Mouse (Mus musculus): ENCODE measurements around the gene Chit1. TPM values are rescaled to one million over a fixed set of nuclear protein-coding genes. Genes with fewer than 3 reads are reported as not detected.
A peak's percentile ranks its signal among the peaks of the same experiment; 100 is the strongest.

Chit1 gene
- polyA plus RNA-seq, 1 experiment, result not detected

GRCm38 (mm10) chr1:134074606-134075005, 36.4 kb upstream of the Chit1 start:
- peak overlapping the region; percentile 10; the same call in 1 of the 2 replicates for H3K4me3 ChIP-seq (ENCODE audit: insufficient read depth, low read depth, low read length)
- peaks cover 23% of the 10 kb centered on the region for H3K4me1 ChIP-seq (ENCODE audit: control insufficient read depth, insufficient read depth, insufficient read length, low read length)
- H3K27ac ChIP-seq (replicated peaks; ENCODE audit: low read depth, low read length), result no peak overlapping the region

DNA sequence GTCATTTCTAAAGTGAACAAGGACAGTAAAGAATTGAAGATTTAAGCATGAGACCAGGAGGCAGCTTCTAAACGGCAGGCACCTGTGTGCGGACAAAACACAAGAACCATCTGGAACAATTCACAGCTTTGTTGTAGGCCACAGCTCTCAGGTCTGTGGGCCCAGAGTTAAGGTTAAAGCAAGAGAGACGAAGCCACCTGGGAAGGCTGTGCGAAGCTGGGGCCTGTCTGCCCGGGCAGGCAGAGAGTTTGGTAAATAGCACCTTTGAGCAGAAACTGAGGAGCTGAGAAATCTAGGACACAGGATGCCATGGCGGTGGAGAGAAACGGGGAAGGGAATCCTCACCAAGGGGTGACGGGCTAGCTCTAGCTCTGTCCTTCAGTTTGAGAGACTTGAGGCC, 35.5 kb upstream of the Chit1 start:
- H3K4me3 ChIP-seq (ENCODE audit: insufficient read depth, low read depth, low read length), result peak overlapping the region; percentile 95
- H3K27ac ChIP-seq (replicated peaks; ENCODE audit: low read depth, low read length), result no peak overlapping the region
- H3K4me1 ChIP-seq (ENCODE audit: control insufficient read depth, insufficient read depth, insufficient read length, low read length), result peaks cover 30% of the 10 kb centered on the region

DNA sequence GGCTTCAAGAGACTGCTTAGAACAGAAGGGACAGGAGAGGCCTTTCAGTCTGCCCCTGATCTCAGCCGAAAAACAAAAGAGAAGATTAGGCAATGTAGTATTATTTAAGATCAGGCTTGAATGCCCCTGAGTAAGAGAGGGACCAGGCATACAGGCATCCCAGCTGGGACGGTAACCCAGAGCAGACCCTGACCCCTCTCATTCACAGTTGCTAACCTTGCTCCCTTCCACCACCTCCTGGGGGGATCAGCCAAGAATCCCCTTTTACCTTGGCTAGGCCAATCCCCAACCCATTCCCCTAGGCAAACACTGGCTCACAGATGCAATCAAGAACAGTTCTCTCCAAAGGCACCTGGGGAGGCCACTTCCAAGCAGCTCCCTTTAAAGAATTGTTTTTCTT, 34.3 kb upstream of the Chit1 start:
- H3K27ac ChIP-seq (replicated peaks; ENCODE audit: low read depth, low read length), result peak overlapping the region; percentile 10; the same call in 1 of the 2 replicates
- H3K4me3 ChIP-seq (ENCODE audit: insufficient read depth, low read depth, low read length), result peak overlapping the region; percentile 95
- peaks cover 30% of the 10 kb centered on the region for H3K4me1 ChIP-seq (ENCODE audit: control insufficient read depth, insufficient read depth, insufficient read length, low read length)

GRCm38 (mm10) chr1:134077389-134078060, 33.5 kb upstream of the Chit1 start:
- peaks cover 29% of the 10 kb centered on the region for H3K4me1 ChIP-seq (ENCODE audit: control insufficient read depth, insufficient read depth, insufficient read length, low read length)
- peak overlapping the region; percentile 95 for H3K4me3 ChIP-seq (ENCODE audit: insufficient read depth, low read depth, low read length)
- peak overlapping the region; percentile 95 for H3K27ac ChIP-seq (replicated peaks; ENCODE audit: low read depth, low read length)

- Histone ChIP-seq H3K4me1 (ENCODE audit: control insufficient read depth, insufficient read depth, insufficient read length, low read length) (peaks cover 32% of the 10 kb centered on the region), H3K27ac (replicated peaks; ENCODE audit: low read depth, low read length) (peak overlapping the region; percentile 95), H3K4me3 (ENCODE audit: insufficient read depth, low read depth, low read length) (peak overlapping the region; percentile 95)
Measured at GRCm38 (mm10) chr1:134078061-134078795, 32.8 kb upstream of the Chit1 start.

- Histone ChIP-seq H3K4me1 (ENCODE audit: control insufficient read depth, insufficient read depth, insufficient read length, low read length) (peaks cover 29% of the 10 kb centered on the region), H3K4me3 (ENCODE audit: insufficient read depth, low read depth, low read length) (peak within 1 kb of the TSS; percentile 95), H3K27ac (replicated peaks; ENCODE audit: low read depth, low read length) (peak within 1 kb of the TSS; percentile 99)
Measured at GRCm38 (mm10) chr1:134078802-134079476, 32.1 kb upstream of the Chit1 start, which contains the start of gene Btg2. TSS of gene Btg2 (minus strand) at chr1:134079120.

DNA sequence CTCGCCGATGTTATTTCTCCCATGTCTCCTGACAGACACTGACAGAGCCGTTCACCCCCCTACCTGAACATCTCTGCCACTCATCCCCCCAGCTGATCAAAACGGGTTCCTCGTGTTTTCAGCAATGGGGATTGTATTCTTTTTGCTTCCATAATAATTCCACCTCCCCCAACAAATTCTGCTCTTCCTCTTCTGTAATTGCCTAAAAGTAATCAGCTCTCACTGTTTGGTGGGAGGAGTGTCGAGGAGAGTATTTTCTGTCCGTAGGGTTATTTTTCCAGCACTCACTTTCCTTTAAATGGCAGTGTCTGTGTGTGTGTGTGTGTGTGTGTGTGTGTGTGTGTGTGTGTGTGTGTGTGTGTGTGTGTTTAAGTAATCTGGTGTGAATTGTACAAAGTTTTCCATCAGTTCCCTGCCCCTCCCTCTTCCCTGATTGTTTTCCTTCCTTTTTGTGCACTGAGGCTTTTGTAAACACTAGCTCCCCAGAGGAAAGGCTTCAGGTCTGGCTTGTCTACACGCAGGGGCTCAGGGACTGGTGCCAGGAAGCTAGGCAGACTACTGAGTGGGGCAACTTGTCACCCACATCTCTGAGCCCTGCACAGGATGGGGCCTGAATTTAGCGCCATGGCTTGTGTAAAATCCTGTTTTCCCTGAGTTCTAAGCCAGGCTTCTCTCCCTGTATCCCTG, 31.4 kb upstream of the Chit1 start:
- peak overlapping the region; percentile 60 for H3K4me3 ChIP-seq (ENCODE audit: insufficient read depth, low read depth, low read length)
- H3K27ac ChIP-seq (replicated peaks; ENCODE audit: low read depth, low read length), result peak overlapping the region; percentile 99
- peaks cover 25% of the 10 kb centered on the region for H3K4me1 ChIP-seq (ENCODE audit: control insufficient read depth, insufficient read depth, insufficient read length, low read length)

GRCm38 (mm10) chr1:134080406-134080805, 30.6 kb upstream of the Chit1 start:
- Histone ChIP-seq H3K4me1 (ENCODE audit: control insufficient read depth, insufficient read depth, insufficient read length, low read length) (peaks cover 24% of the 10 kb centered on the region; the same call in 1 of the 2 replicates), H3K4me3 (ENCODE audit: insufficient read depth, low read depth, low read length) (no peak overlapping the region), H3K27ac (replicated peaks; ENCODE audit: low read depth, low read length) (peak overlapping the region; percentile 88)

DNA sequence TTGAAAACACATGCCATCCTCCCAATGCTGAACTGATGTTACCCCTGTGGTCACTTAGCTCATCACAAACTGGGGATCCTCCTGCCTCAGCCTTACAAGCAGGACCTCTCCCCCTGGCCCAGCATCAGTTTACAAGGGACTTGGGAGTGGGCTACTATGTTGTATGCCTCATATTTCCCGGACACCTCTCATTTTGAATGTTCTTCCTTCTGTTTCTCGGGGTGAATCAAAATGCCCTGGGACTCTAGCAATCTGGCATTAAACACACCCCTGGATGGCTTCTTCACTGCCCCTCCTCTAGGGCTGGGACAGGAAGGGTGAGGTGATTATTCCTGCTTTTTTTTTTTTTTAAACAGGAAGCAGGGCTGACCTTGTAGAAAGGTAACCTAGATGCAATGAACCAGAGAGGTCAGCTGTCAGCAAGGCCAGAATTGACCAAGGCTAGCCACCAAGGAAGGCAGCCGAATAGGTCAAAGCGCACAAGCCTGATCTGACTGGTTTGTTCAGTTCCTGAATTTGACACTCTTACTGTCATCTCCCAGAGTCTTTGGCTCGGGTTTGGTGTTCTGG, 30.1 kb upstream of the Chit1 start:
- Histone ChIP-seq H3K4me3 (ENCODE audit: insufficient read depth, low read depth, low read length) (no peak overlapping the region), H3K4me1 (ENCODE audit: control insufficient read depth, insufficient read depth, insufficient read length, low read length) (peaks cover 26% of the 10 kb centered on the region; the same call in 1 of the 2 replicates), H3K27ac (replicated peaks; ENCODE audit: low read depth, low read length) (peak overlapping the region; percentile 88)

GRCm38 (mm10) chr1:134082987-134083516, 28.0 kb upstream of the Chit1 start:
- no peak overlapping the region for H3K4me3 ChIP-seq (ENCODE audit: insufficient read depth, low read depth, low read length)
- H3K4me1 ChIP-seq (ENCODE audit: control insufficient read depth, insufficient read depth, insufficient read length, low read length), result peaks cover 35% of the 10 kb centered on the region
- peak overlapping the region; percentile 32; the same call in 1 of the 2 replicates for H3K27ac ChIP-seq (replicated peaks; ENCODE audit: low read depth, low read length)

DNA sequence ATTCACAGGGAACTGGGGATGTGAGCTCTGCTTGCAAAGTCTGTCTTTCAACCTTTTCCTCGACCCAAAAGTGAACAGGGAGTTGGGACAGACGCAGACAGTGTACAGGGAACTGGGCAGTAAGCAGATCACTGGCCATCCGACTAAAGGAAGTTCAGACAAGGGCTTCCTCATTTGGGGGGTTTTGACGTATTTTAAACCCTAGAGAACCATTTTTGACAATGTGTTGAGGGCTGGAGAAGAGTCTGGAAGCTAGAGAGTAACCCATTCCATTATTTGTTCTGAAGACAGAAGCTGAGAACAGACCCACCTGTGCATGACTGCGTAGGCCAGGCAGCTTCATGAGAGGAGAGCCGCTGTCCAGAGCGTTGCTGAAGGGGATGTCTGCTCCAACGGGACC, 27.4 kb upstream of the Chit1 start:
- Histone ChIP-seq H3K4me3 (ENCODE audit: insufficient read depth, low read depth, low read length) (no peak overlapping the region), H3K27ac (replicated peaks; ENCODE audit: low read depth, low read length) (peak overlapping the region; percentile 32; the same call in 1 of the 2 replicates), H3K4me1 (ENCODE audit: control insufficient read depth, insufficient read depth, insufficient read length, low read length) (peaks cover 35% of the 10 kb centered on the region)

- no peak overlapping the region for H3K27ac ChIP-seq (replicated peaks; ENCODE audit: low read depth, low read length)
- no peak overlapping the region for H3K4me3 ChIP-seq (ENCODE audit: insufficient read depth, low read depth, low read length)
- H3K4me1 ChIP-seq (ENCODE audit: control insufficient read depth, insufficient read depth, insufficient read length, low read length), result peaks cover 35% of the 10 kb centered on the region
Measured at GRCm38 (mm10) chr1:134084128-134084527, 26.9 kb upstream of the Chit1 start.

DNA sequence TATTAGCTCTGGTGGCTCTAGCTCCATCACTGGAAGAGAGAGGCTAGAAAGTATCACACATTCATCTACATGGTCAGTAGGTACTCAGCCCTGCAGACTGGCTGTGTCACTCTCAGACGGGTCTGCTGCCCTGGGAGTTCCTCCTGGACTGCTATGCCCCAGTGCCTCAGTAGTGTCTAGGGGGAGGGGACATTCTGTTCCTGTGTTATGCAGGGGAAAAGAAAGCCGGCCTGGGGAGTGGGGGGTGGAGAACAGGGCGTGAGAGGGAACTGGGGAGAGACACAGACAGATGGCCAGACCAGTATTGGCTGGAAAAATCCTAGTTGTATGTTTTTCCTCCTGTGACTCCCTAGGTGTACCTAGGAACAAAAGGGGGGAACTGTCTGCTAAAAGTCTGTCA, 25.0 kb upstream of the Chit1 start:
- H3K27ac ChIP-seq (replicated peaks; ENCODE audit: low read depth, low read length), result no peak overlapping the region
- H3K4me1 ChIP-seq (ENCODE audit: control insufficient read depth, insufficient read depth, insufficient read length, low read length), result peaks cover 24% of the 10 kb centered on the region
- H3K4me3 ChIP-seq (ENCODE audit: insufficient read depth, low read depth, low read length), result no peak overlapping the region

DNA sequence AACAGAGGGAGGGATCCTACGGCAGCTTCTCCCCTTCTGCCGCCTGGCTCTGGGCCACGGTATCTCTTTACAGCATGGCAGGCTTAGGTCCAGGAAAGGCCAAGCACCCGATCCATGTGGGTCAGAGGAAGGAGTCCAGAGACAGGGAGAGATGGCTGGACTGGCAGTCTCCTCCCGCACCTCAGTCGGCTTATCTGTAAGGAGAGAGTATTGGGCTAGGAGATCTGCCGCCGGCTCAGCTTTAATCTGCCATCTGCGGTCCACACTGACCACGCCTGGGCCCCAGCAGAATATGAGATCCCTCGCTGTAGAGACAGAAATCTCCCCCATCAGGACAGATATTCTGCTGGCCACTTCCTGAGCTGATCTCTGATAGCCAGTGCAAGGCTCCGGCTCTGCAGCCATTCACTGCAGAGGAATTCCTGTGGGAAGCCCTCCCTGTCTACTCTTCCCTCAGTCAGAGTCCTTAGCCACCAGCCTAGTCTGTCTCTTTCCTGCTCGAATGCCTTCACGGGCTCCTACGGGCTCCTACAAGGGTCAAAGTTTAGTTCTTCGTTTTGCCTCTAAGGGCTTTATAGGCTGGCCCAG, 24.1 kb upstream of the Chit1 start:
- peak overlapping the region; percentile 30 for H3K4me3 ChIP-seq (ENCODE audit: insufficient read depth, low read depth, low read length)
- H3K27ac ChIP-seq (replicated peaks; ENCODE audit: low read depth, low read length), result peak overlapping the region; percentile 65
- H3K4me1 ChIP-seq (ENCODE audit: control insufficient read depth, insufficient read depth, insufficient read length, low read length), result peaks cover 29% of the 10 kb centered on the region

All from brown adipose tissue, adult 24 weeks (tissue).